Mouse (Mus musculus): ENCODE measurements around the gene Dab1. TPM values are rescaled to one million over a fixed set of nuclear protein-coding genes. Genes with fewer than 3 reads are reported as not detected.
A peak's percentile ranks its signal among the peaks of the same experiment; 100 is the strongest.

The Dab1 gene
- polyA plus RNA-seq, 1 experiment from 2014 or later = 105 TPM

DNA sequence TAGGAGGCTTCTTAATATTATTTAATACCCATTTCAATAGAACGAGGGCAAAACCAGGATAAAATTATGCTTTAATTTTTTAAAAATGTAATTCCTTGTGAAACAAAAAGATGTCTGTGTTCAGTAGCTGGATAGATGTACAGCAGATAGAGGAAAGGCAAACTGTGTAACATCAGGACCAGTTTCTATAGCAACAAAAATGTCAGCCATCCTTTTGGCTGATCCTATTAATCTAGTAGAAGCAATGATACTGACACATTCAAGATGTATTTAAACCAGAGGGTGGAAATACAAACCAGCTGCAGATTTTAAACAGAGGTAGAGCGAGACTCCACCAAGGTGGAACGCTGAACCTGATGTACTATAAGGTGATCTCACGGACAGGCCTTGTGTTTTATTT is 393.0 kb downstream of the Dab1 start:
- no peak overlapping the region for H3K9ac ChIP-seq
- no peak overlapping the region for H3K27ac ChIP-seq
- WGBS = 92% methylated on average over 4 of the region's 4 CpGs
- no peaks in the 10 kb centered on the region for H3K27me3 ChIP-seq
- H3K4me3 ChIP-seq = no peak overlapping the region
- peaks cover 20% of the 10 kb centered on the region for H3K4me1 ChIP-seq
- H3K4me2 ChIP-seq = no peak overlapping the region
- no peak for ATAC-seq
- H3K36me3 ChIP-seq (ENCODE audit: poor library complexity, severe bottlenecking) = no peaks in the 10 kb centered on the region
- H3K9me3 ChIP-seq (replicated peaks) = no peaks in the 10 kb centered on the region

GRCm38 (mm10) chr4:104025117-104025694 is 406.0 kb downstream of the Dab1 start:
- Histone ChIP-seq H3K27ac (no peak overlapping the region), H3K9ac (no peak overlapping the region), H3K9me3 (replicated peaks) (no peaks in the 10 kb centered on the region), H3K4me1 (0 out of 2 replicates have a peak, but pooled peaks cover 3% of the 10 kb centered on the region), H3K4me3 (no peak overlapping the region), H3K27me3 (no peaks in the 10 kb centered on the region), H3K4me2 (no peak overlapping the region), H3K36me3 (ENCODE audit: poor library complexity, severe bottlenecking) (no peaks in the 10 kb centered on the region)
- ATAC-seq = no peak
- WGBS = 91% methylated on average over 2 of the region's 2 CpGs

DNA sequence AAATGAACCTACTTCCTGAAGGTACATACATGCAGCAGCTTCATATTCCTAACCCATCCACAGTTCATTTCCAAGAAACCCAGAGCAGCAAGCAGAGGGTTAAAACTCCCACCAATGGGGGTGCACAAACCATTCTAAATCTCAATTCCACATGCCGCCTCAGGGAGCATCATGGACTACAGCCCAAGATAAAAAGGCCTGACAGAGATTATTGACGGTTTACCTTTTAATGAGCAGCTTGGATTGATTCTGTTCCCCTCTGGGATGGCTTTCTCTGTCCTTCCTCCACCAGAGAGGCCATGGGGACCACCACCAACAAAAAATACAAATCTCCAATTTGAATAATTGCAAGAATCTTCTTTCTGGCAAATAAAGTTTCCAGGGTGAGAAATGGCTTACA is 407.7 kb downstream of the Dab1 start:
- Histone ChIP-seq H3K27me3 (no peaks in the 10 kb centered on the region), H3K9ac (no peak overlapping the region), H3K4me1 (0 out of 2 replicates have a peak, but pooled peaks cover 3% of the 10 kb centered on the region), H3K27ac (no peak overlapping the region), H3K4me3 (no peak overlapping the region), H3K36me3 (ENCODE audit: poor library complexity, severe bottlenecking) (no peaks in the 10 kb centered on the region), H3K9me3 (replicated peaks) (no peaks in the 10 kb centered on the region), H3K4me2 (no peak overlapping the region)
- 14% methylated on average over 2 of the region's 2 CpGs for WGBS
- ATAC-seq = no peak

- Histone ChIP-seq H3K36me3 (ENCODE audit: poor library complexity, severe bottlenecking) (no peaks in the 10 kb centered on the region), H3K27ac (no peak overlapping the region), H3K4me1 (0 out of 2 replicates have a peak, but pooled peaks cover 3% of the 10 kb centered on the region), H3K9me3 (replicated peaks) (no peaks in the 10 kb centered on the region), H3K9ac (no peak overlapping the region), H3K27me3 (no peaks in the 10 kb centered on the region), H3K4me2 (no peak overlapping the region), H3K4me3 (no peak overlapping the region)
- WGBS = 94% methylated on average over 1 of the region's 1 CpGs
- no peak for ATAC-seq
Measured at GRCm38 (mm10) chr4:104027239-104027638, 408.1 kb downstream of the Dab1 start.

DNA sequence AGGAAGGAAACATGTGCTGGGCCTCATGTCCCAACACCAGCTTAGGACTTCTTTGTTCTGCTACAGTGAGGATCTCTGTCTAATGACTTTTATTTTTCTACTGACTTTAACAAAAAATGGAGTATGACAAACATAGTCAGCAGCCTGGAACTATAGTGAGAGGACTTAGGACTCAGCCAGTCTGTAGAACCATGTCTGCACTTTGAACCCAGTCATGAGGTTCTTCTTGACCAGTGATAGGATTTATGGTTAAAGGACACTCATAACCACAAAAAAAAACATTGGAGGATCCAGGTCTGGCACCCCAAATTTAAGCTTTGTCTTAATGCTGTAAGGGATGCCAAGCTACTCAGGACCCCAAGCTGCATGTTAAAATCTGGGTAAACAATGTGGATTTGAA is 416.9 kb downstream of the Dab1 start:
- Histone ChIP-seq H3K27me3 (no peaks in the 10 kb centered on the region), H3K4me3 (no peak overlapping the region), H3K36me3 (ENCODE audit: poor library complexity, severe bottlenecking) (no peaks in the 10 kb centered on the region), H3K4me1 (no peaks in the 10 kb centered on the region), H3K4me2 (no peak overlapping the region), H3K9ac (no peak overlapping the region), H3K9me3 (replicated peaks) (no peaks in the 10 kb centered on the region), H3K27ac (no peak overlapping the region)
- ATAC-seq = no peak

DNA sequence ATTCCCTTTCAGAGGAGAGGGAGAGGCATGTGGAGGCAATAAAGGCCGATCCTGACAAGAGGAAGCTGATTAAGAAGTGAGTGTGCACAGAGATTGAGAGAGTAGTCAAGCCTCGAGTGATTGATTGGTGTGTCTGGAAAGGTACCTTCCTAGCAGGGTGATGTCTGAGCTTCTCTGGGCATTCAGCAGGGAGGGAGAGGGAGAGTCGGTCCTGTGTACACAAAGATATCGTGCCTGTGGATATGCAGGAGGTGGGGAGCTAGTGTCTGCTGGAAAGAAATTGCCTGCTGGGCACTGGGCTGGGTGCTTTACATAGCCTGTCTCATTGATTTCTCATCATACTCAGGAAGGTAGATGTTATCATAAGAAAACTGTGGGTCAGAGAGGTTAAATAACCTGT is 420.4 kb downstream of the Dab1 start:
- Histone ChIP-seq H3K4me1 (peaks cover 11% of the 10 kb centered on the region), H3K9me3 (replicated peaks) (no peaks in the 10 kb centered on the region), H3K36me3 (ENCODE audit: poor library complexity, severe bottlenecking) (no peaks in the 10 kb centered on the region), H3K27ac (no peak overlapping the region), H3K4me3 (no peak overlapping the region), H3K9ac (no peak overlapping the region), H3K27me3 (no peaks in the 10 kb centered on the region), H3K4me2 (no peak overlapping the region)
- ATAC-seq = no peak
- 62% methylated on average over 4 of the region's 4 CpGs for WGBS

- no peak overlapping the region for H3K4me2 ChIP-seq
- H3K9ac ChIP-seq = no peak overlapping the region
- H3K36me3 ChIP-seq (ENCODE audit: poor library complexity, severe bottlenecking) = no peaks in the 10 kb centered on the region
- peaks cover 12% of the 10 kb centered on the region for H3K4me1 ChIP-seq
- no peak overlapping the region for H3K27ac ChIP-seq
- no peaks in the 10 kb centered on the region for H3K27me3 ChIP-seq
- peak; percentile 65 for ATAC-seq
- no peak overlapping the region for H3K4me3 ChIP-seq
- WGBS = 42% methylated on average over 2 of the region's 2 CpGs
- no peaks in the 10 kb centered on the region for H3K9me3 ChIP-seq (replicated peaks)
Measured at GRCm38 (mm10) chr4:104043441-104043840, 424.3 kb downstream of the Dab1 start.

- H3K36me3 ChIP-seq (ENCODE audit: poor library complexity, severe bottlenecking) = no peaks in the 10 kb centered on the region
- H3K9ac ChIP-seq = no peak overlapping the region
- H3K4me3 ChIP-seq = no peak overlapping the region
- H3K4me2 ChIP-seq = no peak overlapping the region
- H3K27ac ChIP-seq = no peak overlapping the region
- 62% methylated on average over 3 of the region's 3 CpGs for WGBS
- peaks cover 12% of the 10 kb centered on the region for H3K4me1 ChIP-seq
- no peaks in the 10 kb centered on the region for H3K9me3 ChIP-seq (replicated peaks)
- H3K27me3 ChIP-seq = no peaks in the 10 kb centered on the region
- ATAC-seq = no peak
Measured at GRCm38 (mm10) chr4:104044634-104045033, 425.5 kb downstream of the Dab1 start.

DNA sequence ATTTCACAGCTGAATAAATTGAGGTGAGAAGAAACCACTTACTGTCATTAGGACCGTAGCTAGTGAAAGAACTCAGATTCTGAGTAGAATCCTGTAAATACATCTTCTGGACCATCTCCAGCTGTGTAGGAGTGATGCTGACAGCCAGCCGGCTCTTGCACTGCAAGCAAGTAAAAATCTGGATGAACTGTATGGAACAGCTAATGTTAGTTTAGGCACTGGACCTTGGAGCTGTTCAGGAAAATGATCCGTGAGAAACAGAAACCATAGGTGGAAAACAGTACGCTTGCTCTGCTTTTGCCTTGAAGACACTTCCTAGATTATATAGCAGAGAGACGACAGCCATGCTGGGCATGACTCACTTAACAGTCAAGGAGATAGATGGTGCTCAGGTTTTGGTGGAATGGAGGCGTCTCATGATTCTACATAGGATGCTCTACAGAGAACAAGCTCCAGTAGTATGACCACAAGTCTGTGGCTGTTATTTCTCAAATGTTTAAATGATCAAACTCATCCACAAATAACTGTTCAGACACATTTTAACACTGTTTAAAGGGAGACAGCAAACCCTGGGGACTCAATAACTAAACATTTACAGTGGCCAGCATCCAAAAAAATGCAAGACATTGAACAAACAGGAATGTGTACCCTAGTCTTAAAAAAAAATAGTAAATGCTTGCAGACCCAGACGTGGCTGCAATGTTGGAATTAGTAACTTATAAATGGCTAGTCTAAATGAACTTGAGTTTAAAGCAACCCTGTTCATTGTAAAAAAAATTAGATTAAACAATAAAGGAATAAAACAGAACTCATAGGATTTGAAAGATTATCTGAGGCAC is 429.0 kb downstream of the Dab1 start:
- Histone ChIP-seq H3K9ac (no peak overlapping the region), H3K36me3 (ENCODE audit: poor library complexity, severe bottlenecking) (no peaks in the 10 kb centered on the region), H3K4me3 (no peak overlapping the region), H3K9me3 (replicated peaks) (no peaks in the 10 kb centered on the region), H3K4me2 (no peak overlapping the region), H3K27ac (no peak overlapping the region), H3K4me1 (peaks cover 12% of the 10 kb centered on the region), H3K27me3 (no peaks in the 10 kb centered on the region)
- 68% methylated on average over 7 of the region's 7 CpGs for WGBS
- ATAC-seq = no peak

GRCm38 (mm10) chr4:104057116-104057515 is 438.0 kb downstream of the Dab1 start:
- no peaks in the 10 kb centered on the region for H3K27me3 ChIP-seq
- ATAC-seq = no peak
- H3K4me3 ChIP-seq = no peak overlapping the region
- no peaks in the 10 kb centered on the region for H3K36me3 ChIP-seq (ENCODE audit: poor library complexity, severe bottlenecking)
- no peak overlapping the region for H3K27ac ChIP-seq
- no peak overlapping the region for H3K4me2 ChIP-seq
- H3K4me1 ChIP-seq = no peaks in the 10 kb centered on the region
- H3K9me3 ChIP-seq (replicated peaks) = no peaks in the 10 kb centered on the region
- H3K9ac ChIP-seq = no peak overlapping the region

DNA sequence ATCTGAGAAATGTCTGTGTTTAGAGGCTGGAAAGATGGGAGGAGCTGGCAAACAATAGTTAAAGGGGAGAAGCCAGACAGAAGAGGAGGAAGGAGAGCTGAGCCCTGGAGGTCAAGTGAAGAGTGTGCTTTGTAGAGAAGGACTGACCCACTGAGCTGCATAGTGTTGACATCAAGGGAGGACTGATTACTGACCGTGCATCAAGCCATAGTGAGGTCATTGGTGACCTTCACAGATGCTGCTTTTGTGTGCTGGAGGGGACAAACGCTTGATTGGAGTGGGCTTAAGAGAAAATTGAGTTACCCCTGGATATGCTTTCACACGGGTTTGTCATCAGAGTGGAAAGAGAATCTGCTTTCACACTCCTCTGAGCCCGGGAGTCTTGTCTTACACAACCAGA is 440.4 kb downstream of the Dab1 start:
- no peaks in the 10 kb centered on the region for H3K36me3 ChIP-seq (ENCODE audit: poor library complexity, severe bottlenecking)
- H3K4me3 ChIP-seq = no peak overlapping the region
- H3K27me3 ChIP-seq = no peaks in the 10 kb centered on the region
- H3K9me3 ChIP-seq (replicated peaks) = no peaks in the 10 kb centered on the region
- WGBS = 42% methylated on average over 4 of the region's 4 CpGs
- H3K27ac ChIP-seq = no peak overlapping the region
- H3K4me1 ChIP-seq = peaks cover 3% of the 10 kb centered on the region; the same call in 1 of the 2 replicates
- no peak overlapping the region for H3K4me2 ChIP-seq
- H3K9ac ChIP-seq = no peak overlapping the region
- no peak for ATAC-seq

DNA sequence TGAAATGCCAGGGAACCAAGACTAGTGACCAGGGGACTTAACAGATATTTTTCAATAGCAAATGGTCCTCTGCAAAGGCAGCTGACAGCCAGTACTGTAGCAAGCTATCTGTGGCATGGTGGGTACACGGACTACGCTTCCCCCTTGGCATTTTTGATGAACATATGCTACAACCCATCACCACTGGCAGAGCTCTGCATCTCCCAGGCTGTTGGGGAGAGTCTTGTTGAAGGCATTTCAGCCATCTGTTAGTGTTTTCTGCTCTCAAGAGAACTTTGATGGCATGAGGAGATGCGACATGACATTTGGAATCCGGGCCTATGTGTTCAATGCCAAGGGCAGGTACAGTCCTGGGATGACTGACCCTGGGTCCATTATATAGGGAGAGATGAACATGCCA is 443.2 kb downstream of the Dab1 start:
- Histone ChIP-seq H3K27me3 (no peaks in the 10 kb centered on the region), H3K4me2 (no peak overlapping the region), H3K4me3 (no peak overlapping the region), H3K27ac (no peak overlapping the region), H3K9me3 (replicated peaks) (no peaks in the 10 kb centered on the region), H3K36me3 (ENCODE audit: poor library complexity, severe bottlenecking) (no peaks in the 10 kb centered on the region), H3K9ac (no peak overlapping the region), H3K4me1 (peaks cover 26% of the 10 kb centered on the region)
- 94% methylated on average over 4 of the region's 4 CpGs for WGBS
- ATAC-seq = no peak

Measured in forebrain, embryonic 13.5 days (tissue).